Mouse (Mus musculus) forebrain, embryonic 14.5 days (tissue): ENCODE data around the gene Hprt. TPM values are rescaled to one million over a fixed set of nuclear protein-coding genes. Genes with fewer than 3 reads are reported as not detected.

ENCODE experiments used
- ATAC-seq: fragments of 200-750 bp; cut with Nextera tagmentation; 2 replicates; pipeline ENCODE4 v1.8.0; 2017; ENCODE audit warnings: mild to moderate bottlenecking, moderate library complexity
- DNase-seq: peaks from one replicate; pipeline ENCODE4 v3.0.0-alpha.2; 2015; ENCODE audit warnings: low spot score
- H3K27ac ChIP-seq: fragments of 300-500 bp; sonication (generic); 2 replicates; pipeline ENCODE4 v1.5.1; 2014; ENCODE audit warnings: low read depth, mild to moderate bottlenecking, control low read depth, low read length, moderate library complexity
- H3K27me3 ChIP-seq: fragments of 300-500 bp; sonication (generic); replicated peaks from 2 replicates; pipeline ENCODE4 v1.6.1; 2014; ENCODE audit warnings: low read length, control low read depth, mixed read lengths; ENCODE audit not compliant: control insufficient read depth, insufficient read depth
- H3K36me3 ChIP-seq: fragments of 300-500 bp; sonication (generic); 2 replicates; pipeline ENCODE4 v1.6.1; 2014; ENCODE audit warnings: low read length, control low read depth; ENCODE audit not compliant: control insufficient read depth, insufficient read depth
- H3K4me1 ChIP-seq: fragments of 300-500 bp; sonication (generic); 2 replicates; pipeline ENCODE4 v1.6.1; 2014; ENCODE audit warnings: antibody characterized with exemption, low read length, control low read depth; ENCODE audit not compliant: control insufficient read depth, insufficient read depth
- H3K4me2 ChIP-seq: fragments of 300-500 bp; sonication (generic); 2 replicates; pipeline ENCODE4 v1.6.1; 2014; ENCODE audit warnings: mild to moderate bottlenecking, control low read depth, low read length
- H3K4me3 ChIP-seq: fragments of 300-500 bp; sonication (generic); 2 replicates; pipeline ENCODE4 v1.5.1; 2014; ENCODE audit warnings: low read depth, low read length, control low read depth
- H3K9ac ChIP-seq: fragments of 300-500 bp; sonication (generic); 2 replicates; pipeline ENCODE4 v1.6.1; 2014; ENCODE audit warnings: mild to moderate bottlenecking, low read length, control low read depth, moderate library complexity
- H3K9me3 ChIP-seq: fragments of 300-500 bp; sonication (generic); replicated peaks from 2 replicates; pipeline ENCODE4 v1.6.1; 2016; ENCODE audit warnings: low read length, control low read depth, mixed read lengths; ENCODE audit not compliant: control insufficient read depth
- WGBS: fragments of 180-500 bp; shearing (Covaris S2); extraction: QIAGEN DNeasy Blood & Tissue Kit; methylation state at CpG from one replicate; pipeline ENCODE4 v1.1.7; 2014; 5-methylcytosine and 5-hydroxymethylcytosine counted together
- microRNA counts: library from miRNA; unstranded; fragments of <30 nt; microRNA quantifications from one replicate; lab custom pipeline; 2016
- microRNA-seq: library from miRNA; unstranded; fragments of <30 nt; microRNA quantifications from one replicate; pipeline ENCODE4, GENCODE M21; 2016
- polyA plus RNA-seq: library from polyadenylated mRNA; unstranded; fragments of >200 nt; fragmentation: Nextera tagmentation; extraction: Ambion mirVana; gene quantifications from 2 replicates; pipeline ENCODE4 v1.2.1, GENCODE M21; 2014

Gene Hprt
- polyA plus RNA-seq, 1 experiment from 2014 or later: 93.1 TPM

- H3K4me1 ChIP-seq: no peaks in the 10 kb centered on the region
- H3K27me3 ChIP-seq: no peaks in the 10 kb centered on the region
- H3K36me3 ChIP-seq: no peaks in the 10 kb centered on the region
- peak overlapping the region; percentile 50 for H3K4me2 ChIP-seq
- H3K9me3 ChIP-seq: no peaks in the 10 kb centered on the region
- 26% methylated on average over 33 of the region's 33 CpGs for WGBS
- peak overlapping the region; percentile 9; the same call in 1 of the 2 replicates for H3K4me3 ChIP-seq
- DNase-seq (no peak), ATAC-seq (no peak)
- H3K27ac ChIP-seq: no peak overlapping the region
- H3K9ac ChIP-seq: no peak overlapping the region; the same call in 1 of the 2 replicates
Observed at GRCm38 (mm10) chrX:53058459-53059280, 70.7 kb downstream of the Hprt start.

GRCm38 (mm10) chrX:53059426-53060007 lies 71.6 kb downstream of the Hprt start:
- DNase-seq (peak; percentile 33), ATAC-seq (no peak)
- no peaks in the 10 kb centered on the region for H3K4me1 ChIP-seq
- no peak overlapping the region; the same call in 1 of the 2 replicates for H3K4me3 ChIP-seq
- no peaks in the 10 kb centered on the region for H3K9me3 ChIP-seq
- peak overlapping the region; percentile 50 for H3K4me2 ChIP-seq
- H3K27me3 ChIP-seq: no peaks in the 10 kb centered on the region
- H3K27ac ChIP-seq: no peak overlapping the region
- H3K9ac ChIP-seq: no peak overlapping the region
- WGBS: 42% methylated on average over 11 of the region's 11 CpGs
- H3K36me3 ChIP-seq: no peaks in the 10 kb centered on the region

GRCm38 (mm10) chrX:53064406-53064805 lies 76.5 kb downstream of the Hprt start:
- no peak for ATAC-seq
- H3K36me3 ChIP-seq: no peaks in the 10 kb centered on the region
- 80% methylated on average over 3 of the region's 3 CpGs for WGBS

More at GRCm38 (mm10) chrX:53064406-53064805, 76.5 kb downstream of the Hprt start:
- Histone ChIP-seq H3K27ac (no peak overlapping the region), H3K27me3 (no peaks in the 10 kb centered on the region), H3K4me1 (no peaks in the 10 kb centered on the region), H3K9me3 (no peaks in the 10 kb centered on the region), H3K4me2 (no peak overlapping the region), H3K9ac (no peak overlapping the region), H3K4me3 (no peak overlapping the region)
- no peak for DNase-seq

MicroRNAs within 50 kb of the gene (microRNA counts, 519-probe panel; counts per million panel counts)
- 4,855 counts per million, percentile 73 among the panel's probes with 10 or more counts for microRNA mmu-miR-322 (lab: Ali Mortazavi, UCI)
- 2,613 counts per million, percentile 17 among the panel's probes with 10 or more counts for microRNA mmu-miR-351 (lab: Ali Mortazavi, UCI)
- not detected for microRNA mmu-miR-450a-3p (lab: Ali Mortazavi, UCI)
- 4,656 counts per million, percentile 64 among the panel's probes with 10 or more counts for microRNA mmu-miR-450a-5p (lab: Ali Mortazavi, UCI)
- microRNA mmu-miR-450b-3p (lab: Ali Mortazavi, UCI): not detected
- not detected for microRNA mmu-miR-450b-5p (lab: Ali Mortazavi, UCI)
- 1,275 counts per million, percentile 2 among the panel's probes with 10 or more counts for microRNA mmu-miR-503 (lab: Ali Mortazavi, UCI)
- not detected for microRNA mmu-miR-542-3p (lab: Ali Mortazavi, UCI)
- 2,594 counts per million, percentile 16 among the panel's probes with 10 or more counts for microRNA mmu-miR-542-5p (lab: Ali Mortazavi, UCI)

Small RNAs within 50 kb of the gene (microRNA-seq; reads per million reads assigned to microRNA genes)
- gene Mir322: 9,915 reads per million, percentile 96 among the genes with 10 or more reads in this experiment
- 727 reads per million, percentile 79 among the genes with 10 or more reads in this experiment for gene Mir351
- 4.0 reads per million, percentile 22 among the genes with 10 or more reads in this experiment for gene Mir450-1
- gene Mir450-2: 0.79 reads per million
- gene Mir450b: 40.1 reads per million, percentile 45 among the genes with 10 or more reads in this experiment
- 138 reads per million, percentile 60 among the genes with 10 or more reads in this experiment for gene Mir503
- gene Mir542: 208 reads per million, percentile 65 among the genes with 10 or more reads in this experiment

Other genes starting within 250 kb of the Hprt start
- 3.7 and 4.0 TPM in 2 replicates for gene Ccdc160, start 196.9 kb upstream of the Hprt start, polyA plus RNA-seq
- 98.6 and 110 TPM in 2 replicates for gene Phf6, start 75.9 kb upstream of the Hprt start, polyA plus RNA-seq